Mouse (Mus musculus) limb, embryonic 12.5 days (tissue): Measurements from ENCODE around the gene Rnf10. TPM values are rescaled to one million over a fixed set of nuclear protein-coding genes. Genes with fewer than 3 reads are reported as not detected.

Source experiments
- ATAC-seq: fragments of 200-750 bp; cut with Nextera tagmentation; 2 replicates; pipeline ENCODE4 v1.8.0; 2017; ENCODE audit warnings: low read depth, moderate TSS enrichment; ENCODE audit not compliant: insufficient number of reproducible peaks, insufficient read depth, low FRiP score, low TSS enrichment
- H3K27ac ChIP-seq: fragments of 300-500 bp; sonication (generic); 2 replicates; pipeline ENCODE4 v1.5.1; 2016; ENCODE audit warnings: mild to moderate bottlenecking, moderate library complexity
- H3K27me3 ChIP-seq: fragments of 300-500 bp; sonication (generic); 2 replicates; pipeline ENCODE4 v1.6.1; 2016; ENCODE audit warnings: mild to moderate bottlenecking, moderate library complexity
- H3K36me3 ChIP-seq: fragments of 300-500 bp; sonication (generic); 2 replicates; pipeline ENCODE4 v1.6.1; 2016; ENCODE audit warnings: mild to moderate bottlenecking, moderate library complexity
- H3K4me1 ChIP-seq: fragments of 300-500 bp; sonication (generic); replicated peaks from 2 replicates; pipeline ENCODE4 v1.6.1; 2016
- H3K4me2 ChIP-seq: fragments of 300-500 bp; sonication (generic); 2 replicates; pipeline ENCODE4 v1.6.1; 2016; ENCODE audit warnings: mild to moderate bottlenecking, moderate library complexity
- H3K4me3 ChIP-seq: fragments of 300-500 bp; sonication (generic); replicated peaks from 2 replicates; pipeline ENCODE4 v1.5.1; 2016; ENCODE audit warnings: mild to moderate bottlenecking
- H3K9ac ChIP-seq: fragments of 300-500 bp; sonication (generic); replicated peaks from 2 replicates; pipeline ENCODE4 v1.6.1; 2016; ENCODE audit warnings: mild to moderate bottlenecking, moderate library complexity
- H3K9me3 ChIP-seq: fragments of 300-500 bp; sonication (generic); 2 replicates; pipeline ENCODE4 v1.6.1; 2016; ENCODE audit warnings: mild to moderate bottlenecking, moderate library complexity
- WGBS: fragments of 180-500 bp; shearing (Covaris S2); methylation state at CpG from one replicate; pipeline ENCODE4 v1.1.7; 2016; 5-methylcytosine and 5-hydroxymethylcytosine counted together
- polyA plus RNA-seq: library from polyadenylated mRNA; unstranded; fragments of >200 nt; fragmentation: Nextera tagmentation; extraction: Ambion mirVana; gene quantifications from 2 replicates; pipeline ENCODE4 v1.2.1, GENCODE M21; 2016

Gene Rnf10
- polyA plus RNA-seq, 1 experiment from 2014 or later = 184 TPM

DNA sequence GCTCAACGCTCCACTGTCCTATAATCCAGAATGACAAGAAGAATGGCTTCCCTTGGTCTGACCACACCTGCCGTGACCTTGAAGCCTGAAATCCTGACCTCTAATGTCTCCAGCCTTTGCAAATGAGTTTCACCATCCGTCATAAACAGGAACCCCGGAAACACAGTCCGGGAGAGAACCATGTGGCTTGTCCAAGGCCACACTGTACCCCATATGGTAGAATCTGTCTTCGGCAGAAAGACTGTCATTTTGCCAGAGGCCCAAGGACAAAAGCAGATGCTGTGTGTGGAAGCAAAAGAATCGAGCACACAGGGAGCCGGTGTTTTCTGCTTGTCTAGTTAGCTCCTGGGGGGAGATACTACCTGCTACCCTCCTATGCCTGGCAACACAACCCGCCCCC lies 60.2 kb downstream of the Rnf10 start:
- peaks cover 4% of the 10 kb centered on the region; the same call in 1 of the 2 replicates for H3K27me3 ChIP-seq
- no peak for ATAC-seq
- H3K27ac ChIP-seq = no peak overlapping the region
- no peak overlapping the region for H3K4me3 ChIP-seq
- no peaks in the 10 kb centered on the region for H3K9me3 ChIP-seq
- no peaks in the 10 kb centered on the region for H3K36me3 ChIP-seq
- H3K4me1 ChIP-seq = peaks cover 16% of the 10 kb centered on the region
- no peak overlapping the region for H3K4me2 ChIP-seq
- H3K9ac ChIP-seq = no peak overlapping the region
- WGBS = 80% methylated on average over 9 of the region's 9 CpGs

DNA sequence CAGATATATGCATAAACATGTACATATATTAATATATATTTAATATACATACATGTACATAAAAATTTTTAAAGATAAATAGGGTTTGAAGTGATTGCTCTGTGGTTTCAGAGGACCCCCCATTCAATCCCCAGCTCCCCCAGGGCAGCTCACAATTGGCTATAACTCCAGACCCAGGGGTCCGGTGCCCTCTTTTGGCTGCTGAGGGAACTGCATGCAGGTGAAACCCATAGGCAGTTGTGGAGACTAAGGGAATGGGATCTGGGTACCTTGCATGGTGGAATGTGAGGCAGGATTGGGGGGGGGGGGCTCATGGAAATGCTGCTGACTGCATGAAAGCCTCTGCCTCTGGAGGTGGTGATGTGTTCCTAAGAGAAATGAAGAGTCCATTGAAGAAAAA lies 62.3 kb downstream of the Rnf10 start:
- Histone ChIP-seq H3K9me3 (no peaks in the 10 kb centered on the region), H3K9ac (no peak overlapping the region), H3K27ac (no peak overlapping the region), H3K27me3 (peaks cover 5% of the 10 kb centered on the region), H3K4me3 (no peak overlapping the region), H3K4me2 (no peak overlapping the region), H3K36me3 (no peaks in the 10 kb centered on the region), H3K4me1 (peaks cover 8% of the 10 kb centered on the region; the same call in 1 of the 2 replicates)
- 12% methylated on average over 1 of the region's 1 CpGs for WGBS
- ATAC-seq = no peak

DNA sequence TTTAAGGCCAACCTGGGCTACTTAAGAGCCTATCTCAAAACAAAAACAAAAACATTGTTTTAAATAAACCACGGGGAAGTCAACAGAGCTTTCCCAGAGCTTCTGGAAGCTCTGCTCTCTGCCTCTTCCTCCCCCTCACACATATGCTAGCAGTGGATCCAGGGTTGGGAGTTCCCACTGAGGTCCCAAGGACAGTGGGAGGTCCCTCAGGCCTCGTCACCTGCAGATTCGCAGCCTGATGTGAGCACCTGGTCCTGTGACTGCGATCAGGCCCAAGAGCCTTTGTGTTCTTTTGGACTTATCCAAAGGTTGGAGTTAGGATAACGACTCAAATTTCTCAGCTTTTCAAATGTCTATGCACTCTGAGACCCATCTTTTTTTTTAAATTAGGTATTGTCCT lies 64.1 kb downstream of the Rnf10 start:
- peaks cover 9% of the 10 kb centered on the region for H3K27me3 ChIP-seq
- WGBS = 51% methylated on average over 5 of the region's 5 CpGs
- ATAC-seq = no peak
- no peak overlapping the region for H3K4me2 ChIP-seq
- H3K9ac ChIP-seq = no peak overlapping the region
- no peak overlapping the region for H3K4me3 ChIP-seq
- peaks cover 20% of the 10 kb centered on the region; the same call in 1 of the 2 replicates for H3K4me1 ChIP-seq
- no peaks in the 10 kb centered on the region for H3K36me3 ChIP-seq
- no peak overlapping the region for H3K27ac ChIP-seq
- no peaks in the 10 kb centered on the region for H3K9me3 ChIP-seq

DNA sequence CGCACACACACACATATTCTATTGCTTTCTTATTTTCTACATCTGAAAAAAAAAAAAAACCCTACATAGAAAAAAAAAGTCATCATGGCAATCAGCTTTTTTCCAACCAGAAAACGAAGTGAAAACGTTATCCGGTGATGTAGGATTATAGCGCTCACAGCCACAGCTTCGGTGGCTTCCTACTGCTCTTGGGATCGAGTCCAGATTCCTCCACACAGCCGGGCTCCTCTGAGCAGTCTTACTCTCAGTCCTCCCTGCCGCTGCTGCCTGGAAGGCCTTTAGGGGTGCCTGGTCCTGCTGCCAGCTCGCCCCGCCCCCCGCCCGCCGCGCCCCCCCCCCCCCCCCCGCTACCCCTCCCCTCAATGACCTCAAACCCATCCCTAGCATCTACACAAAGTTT lies 64.8 kb downstream of the Rnf10 start:
- WGBS = 12% methylated on average over 9 of the region's 16 CpGs
- H3K4me2 ChIP-seq = no peak overlapping the region; the same call in 1 of the 2 replicates
- ATAC-seq = no peak

DNA sequence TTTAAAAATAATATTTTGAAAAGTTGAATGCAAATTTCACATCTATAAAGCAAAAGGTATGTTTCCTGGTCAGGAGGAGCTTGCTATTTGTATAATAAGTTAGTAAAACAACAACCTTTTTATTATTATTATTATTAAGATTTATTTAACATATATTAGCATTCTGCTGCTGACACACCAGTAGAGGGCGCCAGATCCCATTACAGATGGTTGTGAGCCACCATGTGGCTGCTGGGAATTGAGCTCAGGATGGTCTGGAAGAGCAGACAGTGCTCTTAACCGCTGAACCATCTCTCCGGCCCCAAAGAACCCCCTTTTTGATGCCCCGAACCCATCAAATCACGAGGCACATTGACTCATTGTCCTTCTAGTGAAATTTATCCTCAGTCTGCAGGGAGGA lies 65.5 kb downstream of the Rnf10 start:
- no peak for ATAC-seq
- WGBS = 55% methylated on average over 5 of the region's 5 CpGs
- H3K4me1 ChIP-seq = peaks cover 20% of the 10 kb centered on the region; the same call in 1 of the 2 replicates
- H3K4me2 ChIP-seq = no peak overlapping the region
- H3K27ac ChIP-seq = no peak overlapping the region
- peaks cover 13% of the 10 kb centered on the region for H3K27me3 ChIP-seq
- H3K9ac ChIP-seq = no peak overlapping the region
- H3K36me3 ChIP-seq = no peaks in the 10 kb centered on the region
- no peaks in the 10 kb centered on the region for H3K9me3 ChIP-seq
- H3K4me3 ChIP-seq = no peak overlapping the region

More for the DNA sequence above, 64.8 kb downstream of the Rnf10 start:
- no peak overlapping the region for H3K9ac ChIP-seq
- H3K27me3 ChIP-seq = peaks cover 13% of the 10 kb centered on the region
- H3K4me3 ChIP-seq = no peak overlapping the region
- no peak overlapping the region for H3K27ac ChIP-seq
- peaks cover 20% of the 10 kb centered on the region; the same call in 1 of the 2 replicates for H3K4me1 ChIP-seq
- no peaks in the 10 kb centered on the region for H3K9me3 ChIP-seq
- no peaks in the 10 kb centered on the region for H3K36me3 ChIP-seq

DNA sequence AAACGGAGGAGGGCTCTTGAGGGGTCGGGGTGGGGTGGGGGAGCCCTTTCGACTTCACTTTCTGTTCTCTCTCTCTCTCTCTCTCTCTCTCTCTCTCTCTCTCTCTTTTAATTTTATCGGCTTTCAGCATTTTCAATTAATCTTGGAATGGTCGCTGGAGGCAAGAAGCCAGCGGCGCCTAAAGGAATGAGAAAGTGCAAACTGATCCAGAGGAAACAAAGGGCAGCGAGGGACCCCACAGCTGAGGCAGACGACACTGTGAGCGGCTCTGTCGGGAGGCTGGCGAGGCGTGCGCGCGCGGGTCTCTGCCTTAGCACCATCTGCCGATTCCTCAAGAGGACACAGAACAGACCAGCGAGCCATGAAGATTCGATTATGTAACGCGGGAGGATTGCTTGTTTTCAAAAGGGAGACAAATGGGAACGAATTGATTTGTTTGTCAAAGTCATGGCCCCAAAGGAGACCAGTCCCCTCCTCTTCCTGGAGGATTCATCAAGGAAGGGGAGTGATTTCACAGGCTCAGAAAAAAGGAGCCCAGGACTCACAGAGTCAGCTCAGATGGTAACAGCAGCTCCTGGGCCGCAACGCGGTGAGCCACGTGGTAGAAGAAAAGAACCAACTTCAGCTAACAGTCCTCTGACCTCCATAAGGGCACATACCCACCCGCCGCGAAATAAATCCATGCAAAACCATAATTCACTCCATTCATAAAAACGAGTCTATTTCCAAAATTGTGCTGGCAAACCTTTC lies 68.0 kb downstream of the Rnf10 start:
- Histone ChIP-seq H3K9me3 (no peaks in the 10 kb centered on the region), H3K4me2 (peak overlapping the region; percentile 69), H3K4me3 (peak overlapping the region; percentile 38), H3K9ac (peak overlapping the region; percentile 52; the same call in 1 of the 2 replicates), H3K27me3 (peaks cover 13% of the 10 kb centered on the region), H3K27ac (no peak overlapping the region), H3K36me3 (no peaks in the 10 kb centered on the region), H3K4me1 (peaks cover 20% of the 10 kb centered on the region; the same call in 1 of the 2 replicates)
- no peak for ATAC-seq
- 3% methylated on average over 31 of the region's 31 CpGs for WGBS

DNA sequence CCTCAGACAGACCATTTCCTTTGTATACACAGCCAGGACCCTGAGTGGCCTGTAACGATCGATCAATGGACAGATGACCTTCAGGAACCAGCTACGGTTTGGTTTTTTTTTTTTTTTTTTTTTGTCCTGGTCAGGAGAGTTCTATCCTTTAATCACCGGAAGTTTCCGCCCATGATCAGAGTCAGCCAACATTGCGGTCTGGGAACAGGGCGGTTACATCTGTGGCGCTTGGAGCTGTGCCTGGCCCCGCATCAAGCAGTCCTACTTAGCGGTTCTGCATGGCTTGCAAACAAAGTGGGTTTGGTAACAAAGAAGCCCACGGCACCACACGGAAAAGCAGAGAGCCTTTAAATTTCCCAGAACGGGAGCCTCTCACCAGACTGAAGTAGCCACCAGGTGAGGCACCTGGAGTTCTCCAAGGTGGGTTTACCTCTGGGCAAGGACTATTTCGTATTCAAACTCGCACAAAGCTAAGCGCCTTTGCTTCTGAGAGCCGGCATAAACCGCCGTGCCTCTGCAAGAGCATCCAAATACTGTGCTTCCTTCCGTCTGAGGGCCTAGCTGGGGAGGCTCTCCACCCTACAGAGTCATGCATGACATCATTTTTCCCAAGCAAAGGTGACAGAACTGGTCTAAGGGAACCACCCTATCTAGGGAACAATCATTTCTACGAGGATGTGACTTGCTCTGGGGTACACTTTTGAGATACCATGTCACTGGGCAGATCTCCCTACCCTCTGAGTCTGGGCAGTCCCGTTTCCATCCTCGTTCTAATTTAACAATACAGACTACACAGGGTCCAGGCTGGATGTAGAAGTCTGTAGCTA lies 68.8 kb downstream of the Rnf10 start:
- peak overlapping the region; percentile 69 for H3K4me2 ChIP-seq
- 20% methylated on average over 23 of the region's 23 CpGs for WGBS
- H3K9ac ChIP-seq = peak overlapping the region; percentile 52; the same call in 1 of the 2 replicates
- no peak overlapping the region for H3K27ac ChIP-seq
- peaks cover 13% of the 10 kb centered on the region for H3K27me3 ChIP-seq
- H3K4me3 ChIP-seq = peak overlapping the region; percentile 38
- H3K4me1 ChIP-seq = peaks cover 20% of the 10 kb centered on the region; the same call in 1 of the 2 replicates
- no peaks in the 10 kb centered on the region for H3K36me3 ChIP-seq
- no peak for ATAC-seq
- H3K9me3 ChIP-seq = no peaks in the 10 kb centered on the region

DNA sequence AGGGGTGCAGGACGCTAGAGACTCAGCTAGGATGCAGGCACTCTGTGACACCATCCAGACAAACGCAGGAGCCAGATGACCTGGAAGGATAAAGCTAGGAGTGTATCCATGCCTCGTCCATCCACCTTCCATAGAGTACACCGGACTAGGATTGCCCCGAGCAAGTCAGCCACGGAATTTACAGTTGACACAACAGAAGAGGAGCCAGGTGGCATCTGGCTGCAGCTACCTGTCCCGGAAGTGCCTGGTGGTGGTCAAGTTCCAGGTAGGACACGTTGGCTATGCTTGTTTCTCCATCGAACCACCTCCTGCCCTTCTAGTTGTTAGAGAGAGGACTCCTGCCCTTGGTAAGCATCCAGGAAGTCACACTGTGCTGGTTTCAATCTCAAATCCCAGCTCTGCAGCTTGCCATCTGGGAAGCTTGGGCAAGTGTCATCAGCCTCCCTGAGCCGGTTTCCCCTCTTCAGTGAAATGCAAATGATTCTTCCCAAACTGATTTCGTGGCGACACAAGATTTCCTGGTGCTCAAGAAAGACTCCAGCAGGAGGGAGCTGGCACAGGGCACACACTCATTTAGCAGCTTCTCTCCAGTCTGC lies 78.0 kb downstream of the Rnf10 start:
- H3K9me3 ChIP-seq = no peaks in the 10 kb centered on the region
- H3K4me1 ChIP-seq = peaks cover 29% of the 10 kb centered on the region
- H3K9ac ChIP-seq = no peak overlapping the region
- H3K4me2 ChIP-seq = peak overlapping the region; percentile 100
- no peak for ATAC-seq
- WGBS = 6% methylated on average over 12 of the region's 12 CpGs
- peak overlapping the region; percentile 69 for H3K4me3 ChIP-seq
- peaks cover 53% of the 10 kb centered on the region for H3K27me3 ChIP-seq
- H3K36me3 ChIP-seq = no peaks in the 10 kb centered on the region
- no peak overlapping the region for H3K27ac ChIP-seq

DNA sequence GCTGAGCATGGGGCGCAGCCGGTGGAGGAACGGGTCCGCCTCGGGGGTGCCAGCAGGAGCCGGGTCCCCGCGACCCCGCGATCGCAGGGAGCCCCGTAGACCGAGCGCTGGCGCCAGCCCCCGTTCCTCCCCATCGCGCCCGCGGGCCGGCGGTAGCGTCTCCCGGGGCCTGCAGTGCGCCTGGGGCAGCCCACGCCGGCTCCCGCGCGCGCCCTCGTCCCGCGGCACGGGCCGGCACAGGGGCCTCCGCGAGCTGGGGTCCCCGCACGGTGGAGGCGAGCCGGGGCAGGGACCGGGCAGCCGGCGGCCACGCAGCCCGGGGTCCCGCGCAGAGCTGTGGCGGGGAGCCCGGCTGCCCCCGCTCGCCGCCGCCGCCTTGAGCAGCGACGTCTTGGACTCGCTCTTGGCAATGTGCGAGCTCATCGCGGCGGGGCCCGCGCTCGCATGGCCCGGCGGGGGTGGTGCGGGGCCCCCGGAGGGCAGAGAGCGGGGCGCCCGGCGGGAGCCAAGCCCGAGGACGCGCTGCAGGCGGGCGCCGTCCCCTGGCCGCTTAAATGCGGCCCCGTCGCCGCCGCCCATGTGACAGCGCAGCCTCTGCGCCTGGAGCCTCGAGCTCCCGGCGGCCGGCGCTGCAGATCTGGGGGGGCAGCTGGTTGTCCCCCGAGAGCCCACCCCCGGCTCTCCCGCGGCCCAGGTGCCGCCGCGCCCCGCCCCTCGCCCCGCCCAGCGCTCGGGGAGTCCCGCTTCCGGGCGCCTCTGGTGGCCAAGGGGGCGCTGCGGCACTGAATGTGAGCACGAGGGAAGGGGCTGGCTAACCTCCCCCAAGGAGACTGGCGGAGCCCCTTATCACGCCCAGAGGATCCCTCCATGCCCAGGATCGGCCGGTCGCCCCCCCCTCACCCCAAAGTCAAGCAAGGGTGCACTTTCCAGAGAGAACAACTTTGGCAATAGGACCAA lies 78.8 kb downstream of the Rnf10 start, which contains the start of gene Cabp1:
Gene Cabp1 (minus strand): TSS at position 713 of the 957 bp plus-strand sequence.
- H3K4me1 ChIP-seq = peaks cover 29% of the 10 kb centered on the region
- no peak within 1 kb of the TSS for H3K27ac ChIP-seq
- no peaks in the 10 kb centered on the region for H3K36me3 ChIP-seq
- ATAC-seq = peak; percentile 50; the same call in 1 of the 2 replicates
- peak within 1 kb of the TSS; percentile 69 for H3K4me3 ChIP-seq
- H3K9ac ChIP-seq = peak within 1 kb of the TSS; percentile 67
- H3K27me3 ChIP-seq = peaks cover 56% of the 10 kb centered on the region
- under 1% methylated on average over 107 of the region's 116 CpGs for WGBS
- H3K4me2 ChIP-seq = peak within 1 kb of the TSS; percentile 100
- no peaks in the 10 kb centered on the region for H3K9me3 ChIP-seq

DNA sequence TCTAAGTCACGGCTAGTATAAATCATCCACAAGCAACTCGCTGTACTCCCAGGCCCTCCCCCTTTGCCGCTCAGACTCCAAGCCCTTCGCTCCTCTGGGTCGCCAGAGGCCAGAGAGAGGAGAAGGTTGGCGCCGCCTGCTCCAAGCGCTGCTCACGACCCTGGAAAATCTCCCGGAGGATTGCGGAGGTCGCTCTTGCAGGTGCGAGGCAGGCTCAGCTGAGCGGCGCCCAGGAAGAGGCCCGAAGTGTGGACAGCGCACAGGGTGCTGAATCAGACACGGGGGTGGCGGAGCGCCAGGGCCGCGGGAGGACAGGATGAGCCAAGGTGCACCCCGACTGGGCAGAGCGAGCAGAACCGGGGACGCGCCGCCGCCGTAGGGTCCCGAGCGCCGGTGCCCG lies 79.5 kb downstream of the Rnf10 start:
- under 1% methylated on average over 34 of the region's 34 CpGs for WGBS
- peak overlapping the region; percentile 67 for H3K9ac ChIP-seq

More for the DNA sequence above, 79.5 kb downstream of the Rnf10 start:
- Histone ChIP-seq H3K36me3 (no peaks in the 10 kb centered on the region), H3K4me3 (peak overlapping the region; percentile 69), H3K9me3 (no peaks in the 10 kb centered on the region), H3K27me3 (peaks cover 56% of the 10 kb centered on the region), H3K4me1 (peaks cover 29% of the 10 kb centered on the region), H3K4me2 (peak overlapping the region; percentile 100), H3K27ac (no peak overlapping the region)
- ATAC-seq = no peak
